Mouse (Mus musculus): ENCODE results near the gene Vcan.

Gene Vcan

DNA sequence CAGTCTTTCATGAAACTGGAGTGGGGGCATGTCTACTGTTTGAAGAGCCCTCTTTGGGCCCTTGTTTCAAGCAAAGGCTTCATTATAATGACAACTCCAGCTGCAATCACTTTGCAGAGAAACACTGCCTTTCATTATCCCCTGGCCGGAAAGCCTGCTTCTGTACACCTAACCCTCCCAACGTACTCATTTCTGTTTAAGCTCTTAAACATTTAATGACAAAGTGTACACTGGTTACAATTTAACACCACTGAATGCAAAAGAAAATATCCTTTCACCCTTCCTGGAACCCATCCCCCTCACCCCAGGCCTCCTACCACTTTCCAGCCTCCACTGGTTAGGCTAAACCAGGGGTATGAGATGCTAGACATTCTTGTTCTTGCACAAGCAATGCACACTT, 15.8 kb downstream of the Vcan start:
- in situ Hi-C loops (cut with MboI, MseI) = no loop called here

DNA sequence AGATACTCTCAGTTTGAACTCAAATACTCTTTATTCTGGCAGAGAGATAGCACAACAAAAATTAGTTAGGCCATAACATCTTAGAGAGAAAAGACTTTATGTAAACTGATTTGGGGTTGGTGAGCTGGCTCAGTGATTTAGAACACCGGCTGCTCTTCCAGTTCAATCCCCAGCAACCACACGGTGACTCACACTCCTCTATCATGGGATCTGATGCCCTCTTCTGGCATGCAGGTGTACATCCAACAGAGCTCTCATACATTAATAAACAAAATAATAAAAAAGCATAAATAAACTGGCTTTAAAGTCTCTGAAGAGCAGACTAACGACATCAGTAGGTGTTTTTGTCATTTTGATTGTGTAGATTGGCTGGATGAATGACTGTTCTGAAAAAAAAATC, 21.8 kb downstream of the Vcan start:
- in situ Hi-C loops (cut with MboI, MseI) = no loop called here

DNA sequence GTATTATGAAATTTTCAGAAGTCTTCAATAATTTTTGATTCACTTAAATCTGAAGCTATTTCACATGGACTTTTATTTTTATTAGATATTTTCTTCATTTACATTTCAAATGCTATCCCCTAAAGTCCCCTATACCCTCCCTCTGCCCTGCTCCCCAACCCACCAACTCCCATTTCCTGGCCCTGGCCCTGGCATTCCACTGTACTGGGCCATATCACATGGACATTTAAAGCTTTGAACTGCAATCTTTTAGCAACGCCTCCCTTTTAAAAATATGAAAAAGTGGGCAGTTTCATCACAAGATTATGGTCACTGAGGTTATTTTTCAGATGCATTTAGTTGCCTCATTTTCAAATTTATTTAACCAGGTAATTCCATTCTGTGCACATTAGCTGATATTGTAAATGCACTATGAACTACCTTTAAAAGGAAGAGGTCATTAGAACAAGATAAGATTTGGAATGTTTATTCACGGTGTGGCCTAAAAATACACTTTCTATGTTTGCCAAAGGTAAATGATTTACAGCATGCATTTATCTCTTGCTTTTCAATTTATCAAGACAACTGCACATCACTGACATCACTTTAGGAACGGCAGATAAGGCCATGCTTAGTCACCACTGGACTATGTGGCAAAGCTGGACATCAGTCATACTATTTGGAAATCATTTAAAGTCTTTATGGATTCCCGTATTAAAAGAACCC, 32.7 kb downstream of the Vcan start:
- in situ Hi-C loops (cut with MboI, MseI) = no loop called here

DNA sequence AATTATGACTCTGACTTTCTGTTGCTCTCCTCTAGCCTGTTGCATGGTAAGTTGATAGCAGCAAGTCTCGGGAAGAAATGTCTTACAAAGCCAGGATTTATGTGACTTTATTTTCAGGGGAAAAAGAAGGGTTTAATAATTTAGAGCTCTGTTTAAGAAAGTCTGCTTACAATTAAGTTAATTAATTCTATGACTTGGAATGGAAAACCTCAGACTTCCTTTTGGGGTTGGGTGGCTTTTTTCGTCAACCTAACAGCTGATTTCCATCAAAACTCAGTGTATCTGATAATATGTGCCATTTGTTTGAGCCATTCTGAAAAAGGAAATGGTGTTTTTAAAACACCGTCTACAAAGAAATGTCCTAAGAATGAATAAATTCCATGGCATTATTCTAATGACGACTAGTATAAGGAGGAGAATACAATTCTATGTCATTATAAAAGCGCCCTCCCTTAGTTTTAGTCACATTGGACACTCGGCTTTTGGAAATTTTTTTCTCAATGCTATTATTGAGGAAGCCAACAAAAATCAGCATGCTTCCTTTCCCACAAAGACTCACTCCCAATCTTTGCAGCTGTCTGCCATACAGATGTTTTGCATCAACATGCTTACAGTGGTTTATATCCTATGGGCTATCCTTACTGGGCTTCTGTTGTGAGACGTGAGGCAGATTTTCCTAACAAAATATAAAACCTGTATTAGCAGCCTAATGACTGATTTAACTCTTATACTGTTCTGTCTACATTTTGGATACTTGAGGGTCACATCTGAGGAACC, 34.0 kb downstream of the Vcan start:
- in situ Hi-C loops (cut with MboI, MseI) = no loop called here

DNA sequence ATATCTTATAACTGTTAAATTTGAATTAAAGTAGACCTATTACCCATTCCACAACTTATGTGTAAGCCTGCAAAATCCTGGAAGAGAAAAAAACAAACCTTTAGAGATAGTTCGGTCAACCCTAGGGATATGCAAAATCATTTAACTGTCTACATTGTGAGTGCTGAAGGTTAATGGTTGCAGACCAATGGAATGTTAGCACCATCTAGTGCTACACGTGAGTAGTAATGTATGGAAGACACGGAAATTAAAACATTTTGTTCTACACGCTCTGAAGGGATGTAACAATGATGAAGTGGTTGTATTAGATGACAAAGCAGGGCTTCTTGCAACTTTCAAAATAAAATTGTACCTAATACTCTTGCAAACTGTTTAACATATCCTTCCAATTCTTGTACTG, 39.9 kb downstream of the Vcan start:
- in situ Hi-C loops (cut with MboI, MseI) = no loop called here

DNA sequence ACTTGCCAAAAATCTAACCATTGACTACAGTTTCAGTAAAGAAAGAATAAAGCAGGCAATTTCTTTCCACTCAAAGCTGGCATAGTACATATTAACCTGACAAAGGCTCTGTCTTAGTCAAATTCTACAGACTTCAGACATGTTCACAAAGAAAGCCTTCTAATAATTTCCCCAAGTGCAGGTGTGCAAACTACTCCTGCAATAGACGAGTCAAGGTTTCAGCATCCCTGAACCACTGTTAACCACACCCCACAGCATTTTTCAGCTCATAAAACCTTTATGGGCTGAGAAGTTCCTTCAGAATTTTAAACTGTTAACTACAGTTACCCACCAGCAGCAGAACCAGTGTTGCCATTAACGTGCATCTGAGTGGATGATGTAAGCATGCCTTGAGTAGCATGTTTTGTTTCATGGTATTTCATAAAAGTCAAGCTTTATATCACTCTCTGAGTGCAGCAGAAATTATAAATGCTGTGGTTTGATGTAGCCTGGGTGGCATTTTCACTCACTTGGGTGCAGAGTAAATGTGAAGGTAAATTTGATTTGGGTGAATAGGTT, 42.2 kb downstream of the Vcan start:
- in situ Hi-C loops (cut with MboI, MseI) = no loop called here

DNA sequence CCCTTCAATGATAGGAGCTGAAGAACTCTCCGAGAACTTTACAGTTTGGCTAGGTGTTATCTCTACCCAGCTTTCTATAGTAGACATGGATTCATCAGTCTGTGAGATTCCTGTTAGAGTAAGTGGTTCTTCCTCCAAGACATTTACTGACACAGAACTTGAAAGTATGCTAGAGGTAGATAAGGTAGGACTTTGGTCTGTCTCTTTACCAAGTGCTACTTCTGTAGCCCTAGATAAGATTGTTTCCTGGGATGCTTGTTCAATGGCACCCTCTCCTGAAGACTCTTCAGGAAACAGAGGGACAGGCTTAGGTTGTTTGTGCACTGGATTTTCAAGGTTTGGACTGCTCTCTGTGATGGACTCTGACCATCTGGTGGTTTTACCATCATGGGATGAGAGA, 49.7 kb downstream of the Vcan start:
- in situ Hi-C loops (cut with MboI, MseI) = no loop called here

DNA sequence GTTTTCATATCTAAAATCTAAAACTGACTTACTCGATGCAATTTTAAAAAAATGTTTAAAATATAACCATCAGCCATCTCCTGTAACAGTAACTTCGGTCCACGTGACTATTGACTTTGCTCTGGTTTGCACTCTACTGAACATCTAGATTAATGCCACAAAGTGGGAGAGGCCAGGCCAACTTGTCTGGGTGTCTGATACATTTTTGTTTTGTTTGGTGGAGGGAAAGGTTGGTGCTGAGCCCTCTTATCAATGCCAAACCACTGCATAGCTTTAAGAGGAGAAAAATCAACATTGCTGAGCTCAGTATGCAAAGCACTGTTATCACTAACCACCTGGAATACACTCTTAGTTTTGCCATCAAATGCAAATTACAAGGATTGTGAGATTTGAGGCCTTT, 58.8 kb downstream of the Vcan start:
- in situ Hi-C loops (cut with MboI, MseI) = no loop called here

DNA sequence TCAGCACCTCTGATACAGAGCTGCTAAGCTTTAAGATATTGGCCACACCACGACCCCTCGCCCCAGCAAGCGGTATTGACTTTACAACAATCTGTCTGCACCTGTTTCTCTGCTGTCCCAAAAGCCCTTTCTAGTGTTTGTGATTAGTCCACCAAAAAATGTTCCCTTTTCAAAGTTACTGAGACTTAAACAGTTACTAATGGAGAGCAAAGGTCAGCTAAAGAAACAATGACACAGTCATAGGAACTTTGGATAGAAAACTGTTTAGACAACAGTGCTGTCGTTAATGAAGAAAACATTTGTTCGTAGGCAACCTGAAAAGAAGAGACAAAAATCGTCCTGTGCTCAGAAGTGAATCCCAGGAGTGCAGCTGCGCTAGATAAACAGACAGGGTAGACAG, 60.1 kb downstream of the Vcan start:
- in situ Hi-C loops (cut with MboI, MseI) = no loop called here

DNA sequence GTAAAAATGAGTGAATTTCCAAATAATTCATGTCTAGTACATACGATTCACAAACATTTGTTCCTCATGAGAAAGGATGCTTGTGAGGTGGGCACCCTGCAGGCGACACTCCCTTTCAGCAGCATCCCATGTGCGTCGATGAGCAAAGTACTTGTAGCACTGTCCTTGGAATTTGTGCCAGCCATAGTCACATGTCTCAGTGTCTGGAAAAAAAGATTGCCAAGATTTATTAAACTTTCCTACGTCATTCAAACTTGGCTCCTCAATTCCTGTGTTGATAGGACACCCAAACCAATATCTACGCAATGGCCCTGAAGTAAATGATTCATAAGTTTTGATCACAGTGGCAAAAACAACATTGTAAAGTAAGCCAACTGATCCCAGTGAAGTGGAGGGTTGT, 62.6 kb downstream of the Vcan start:
- in situ Hi-C loops (cut with MboI, MseI) = no loop called here

DNA sequence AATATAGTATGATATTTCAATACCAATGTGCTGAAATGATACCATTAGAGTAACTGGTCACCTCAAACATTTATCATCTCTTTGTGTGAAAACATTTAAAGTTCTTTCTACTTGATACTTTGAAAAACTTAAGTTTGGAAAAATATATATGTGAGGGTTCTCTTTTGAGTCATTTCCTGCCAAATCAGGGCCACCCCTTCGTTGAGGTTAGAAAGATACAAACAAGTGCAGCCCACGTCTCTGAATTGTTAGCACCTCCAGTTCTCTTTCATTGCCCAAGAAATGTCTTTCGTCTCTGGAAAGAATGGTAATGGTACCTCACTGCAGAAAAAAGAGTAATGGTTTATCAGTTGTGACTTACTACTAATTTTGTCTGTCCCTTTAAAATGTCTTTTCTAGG, 71.8 kb downstream of the Vcan start:
- in situ Hi-C loops (cut with MboI, MseI) = no loop called here

DNA sequence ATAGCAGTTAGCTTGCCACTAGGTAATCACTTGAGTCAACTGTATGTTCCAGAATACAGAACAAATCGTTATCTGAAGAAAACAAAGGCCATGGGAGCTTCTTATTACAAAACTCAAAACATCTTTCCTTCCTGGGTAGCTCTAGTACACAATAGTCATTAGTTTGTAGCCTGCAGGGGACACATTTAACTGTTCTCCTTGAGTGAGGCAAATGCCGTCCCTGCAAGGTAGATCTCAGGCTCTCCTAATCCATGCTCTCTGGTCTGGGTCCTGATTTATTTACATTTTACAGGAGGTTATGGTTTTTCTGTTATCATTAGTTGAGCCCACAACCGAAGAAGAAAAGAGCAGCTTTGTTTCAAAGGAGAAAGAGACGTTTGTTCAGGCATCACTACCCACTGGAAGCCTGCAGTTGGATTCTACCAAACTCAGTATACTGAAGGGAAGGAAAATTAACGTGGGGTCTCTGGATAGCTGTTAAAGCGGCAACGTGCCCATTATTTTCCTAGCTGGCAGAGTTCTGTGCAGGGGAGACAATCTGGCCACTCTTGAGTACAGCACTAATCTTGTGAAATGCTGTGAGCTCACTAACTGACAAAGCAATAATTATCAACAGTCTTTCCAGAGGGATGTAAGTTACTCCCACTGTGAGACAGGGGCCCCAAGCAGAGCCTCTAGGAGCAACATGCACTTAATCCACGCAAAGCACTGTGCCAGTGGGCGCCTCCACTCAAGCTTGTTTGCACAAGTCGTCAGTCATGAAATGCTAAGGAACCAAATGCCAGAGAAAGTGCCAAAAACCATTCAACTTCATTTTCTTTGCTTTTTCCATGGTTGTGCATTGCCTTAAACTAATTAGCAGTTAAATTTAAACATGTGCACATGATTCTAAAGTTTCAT, 73.1 kb downstream of the Vcan start:
- in situ Hi-C loops (cut with MboI, MseI) = loop anchor here (5.0 kb wide), 1 partner anchor 1168 kb away; no protein-coding TSS in a partner anchor

DNA sequence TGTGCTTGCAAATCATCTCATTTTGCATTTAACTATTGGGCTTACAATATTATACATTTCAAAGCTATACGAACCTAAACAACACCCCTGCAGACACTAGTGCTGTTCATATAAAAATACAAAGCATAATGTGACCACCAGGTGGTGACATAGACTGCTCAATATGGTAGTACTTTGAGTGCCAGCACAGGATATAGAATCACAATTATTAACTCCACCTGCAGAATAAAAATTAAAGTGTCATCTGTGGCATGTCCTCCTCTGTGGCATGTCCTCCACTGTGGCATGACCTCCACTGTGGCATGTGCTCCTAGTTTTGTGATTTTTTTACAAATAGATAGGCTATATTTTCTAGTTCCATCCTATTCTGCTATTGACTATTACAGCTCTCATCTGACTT, 74.2 kb downstream of the Vcan start:
- in situ Hi-C loops (cut with MboI, MseI) = loop anchor here (5.0 kb wide), 1 partner anchor 1169 kb away; no protein-coding TSS in a partner anchor

DNA sequence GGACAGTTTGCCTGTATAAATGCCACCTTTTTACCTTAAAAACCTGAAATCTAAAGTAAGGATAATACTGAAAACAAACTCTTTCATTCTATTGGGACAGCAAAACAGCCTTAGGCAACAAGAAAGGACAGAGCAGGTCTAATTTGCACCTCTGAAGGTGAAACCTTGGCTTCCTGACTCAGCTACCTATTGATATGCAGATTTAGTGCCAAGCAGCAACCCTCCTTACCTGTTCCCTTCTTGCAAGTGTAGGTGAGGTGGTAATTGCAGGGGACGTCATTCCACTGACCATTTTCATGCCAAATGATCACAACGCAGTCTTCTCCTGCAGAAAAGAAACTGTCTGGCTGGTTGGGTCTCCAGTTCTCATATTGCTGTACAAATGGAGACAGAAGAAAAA, 80.6 kb downstream of the Vcan start:
- in situ Hi-C loops (cut with MboI, MseI) = no loop called here

DNA sequence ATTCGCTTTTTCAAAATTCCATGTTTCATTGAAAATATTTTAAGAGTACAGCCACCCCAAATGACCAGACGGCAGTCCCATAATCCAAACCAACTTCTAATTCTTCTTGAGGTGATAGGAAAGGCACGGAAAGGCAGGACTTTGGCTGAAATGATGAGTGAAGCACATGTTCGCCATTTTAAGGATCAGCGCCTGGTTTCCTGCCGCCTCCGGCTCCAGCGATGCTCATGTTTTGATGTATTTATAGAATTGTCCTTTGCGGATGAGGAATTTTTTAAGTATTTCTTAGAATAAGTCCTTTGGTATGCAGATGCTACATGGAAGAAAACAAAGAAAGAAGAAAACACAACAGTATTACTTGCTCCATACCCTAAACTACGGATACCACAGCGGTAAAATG, 85.3 kb downstream of the Vcan start:
- in situ Hi-C loops (cut with MboI, MseI) = no loop called here

DNA sequence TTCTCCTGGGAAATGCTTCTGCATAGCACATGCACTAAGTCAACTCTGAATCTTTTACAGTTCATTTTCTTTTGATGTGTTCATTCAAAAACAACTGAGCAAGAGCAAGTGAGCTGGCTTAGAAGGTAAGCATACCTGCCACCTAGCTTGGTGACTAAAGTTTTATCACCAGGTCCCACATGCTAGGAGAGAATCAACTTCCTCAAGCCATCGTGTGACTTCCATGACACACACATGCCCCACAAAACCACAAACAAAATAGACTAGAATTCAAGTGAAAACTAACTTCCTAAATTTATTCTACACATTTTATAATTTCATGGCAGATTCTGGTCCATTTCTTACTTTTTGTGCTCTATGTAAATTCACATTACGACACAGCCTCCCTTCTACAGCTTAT, 89.0 kb downstream of the Vcan start:
- in situ Hi-C loops (cut with MboI, MseI) = no loop called here

DNA sequence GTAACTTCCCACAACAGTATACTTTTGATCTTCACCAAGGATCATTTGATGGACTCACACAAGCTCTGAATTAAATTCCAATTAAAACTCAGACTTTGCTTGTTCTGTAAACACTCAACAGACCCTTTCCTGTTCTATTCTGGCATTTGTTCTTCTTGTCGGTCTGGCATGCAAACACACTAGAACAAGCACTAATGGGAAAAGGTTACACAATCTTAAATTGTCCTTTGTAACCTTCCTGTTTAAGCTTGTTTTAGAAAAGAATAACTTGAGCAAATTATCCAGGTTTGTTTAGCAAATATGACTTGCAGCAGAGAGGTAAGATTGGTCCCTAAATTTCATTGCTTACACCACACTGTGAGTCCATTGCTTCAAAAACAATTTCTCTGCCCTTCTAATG, 89.5 kb downstream of the Vcan start:
- in situ Hi-C loops (cut with MboI, MseI) = no loop called here

DNA sequence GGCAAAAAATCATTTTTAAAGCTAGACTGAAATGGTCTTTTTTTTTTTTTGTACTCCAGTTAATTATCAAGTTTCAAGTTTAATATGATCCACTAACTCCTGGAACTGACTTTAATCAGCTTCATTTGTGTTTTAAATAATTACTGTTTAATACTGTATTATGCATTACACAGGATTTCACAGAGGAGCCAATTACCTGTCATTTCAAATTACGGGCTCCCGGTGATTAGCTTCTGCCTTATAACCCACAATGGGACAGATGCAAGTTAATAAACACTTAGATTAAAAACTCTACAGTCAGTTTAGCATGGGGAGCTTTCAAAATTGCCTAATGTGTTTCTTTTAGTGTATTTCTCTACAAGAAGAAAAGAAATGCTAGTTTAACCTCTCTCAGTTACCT, 96.7 kb downstream of the Vcan start:
- in situ Hi-C loops (cut with MboI, MseI) = no loop called here

DNA sequence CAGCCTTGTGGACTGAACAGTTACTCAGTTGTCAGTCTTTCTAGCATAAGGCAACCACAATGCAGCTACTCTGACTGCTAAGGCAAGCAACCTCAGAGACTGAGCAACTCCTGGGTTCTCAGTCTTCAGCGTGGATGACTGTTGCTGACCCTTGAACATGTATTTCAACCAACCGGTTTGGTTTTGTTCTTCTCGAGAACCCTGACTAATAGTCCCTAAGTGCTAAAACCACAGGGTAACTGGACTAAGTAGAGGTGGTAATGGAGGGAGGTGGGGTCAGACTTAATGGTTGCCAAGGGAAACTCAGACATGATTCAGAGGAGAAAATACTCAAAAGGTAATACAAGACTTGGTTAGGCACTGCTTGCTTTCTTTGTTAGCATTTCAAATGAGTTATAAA, 105.3 kb downstream of the Vcan start:
- in situ Hi-C loops (cut with MboI, MseI) = no loop called here

DNA sequence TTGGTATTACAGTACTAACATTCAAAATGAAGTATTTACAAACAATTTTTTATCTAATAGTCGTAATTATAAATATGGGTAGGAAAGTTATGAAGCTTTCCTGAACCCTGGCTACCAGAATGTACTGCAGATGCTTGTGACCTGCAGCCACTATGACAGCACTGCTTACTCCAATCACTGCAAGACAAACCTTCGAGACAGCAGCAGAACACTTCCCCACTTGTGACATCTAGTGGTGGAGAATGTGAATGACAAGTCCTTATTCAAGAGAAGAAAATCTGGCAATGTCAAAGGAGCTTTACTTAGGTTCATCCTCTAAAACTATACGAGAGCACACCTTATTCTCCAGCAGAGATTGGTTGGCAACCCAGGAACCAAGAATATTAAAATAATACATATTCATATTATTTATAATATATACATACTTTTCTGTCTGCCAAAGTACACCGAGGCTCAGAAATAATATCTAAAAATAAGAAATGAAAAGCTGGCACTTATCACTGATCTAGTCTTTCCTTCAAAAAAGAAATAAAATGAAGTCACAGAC, 108.1 kb downstream of the Vcan start:
- in situ Hi-C loops (cut with MboI, MseI) = no loop called here

DNA sequence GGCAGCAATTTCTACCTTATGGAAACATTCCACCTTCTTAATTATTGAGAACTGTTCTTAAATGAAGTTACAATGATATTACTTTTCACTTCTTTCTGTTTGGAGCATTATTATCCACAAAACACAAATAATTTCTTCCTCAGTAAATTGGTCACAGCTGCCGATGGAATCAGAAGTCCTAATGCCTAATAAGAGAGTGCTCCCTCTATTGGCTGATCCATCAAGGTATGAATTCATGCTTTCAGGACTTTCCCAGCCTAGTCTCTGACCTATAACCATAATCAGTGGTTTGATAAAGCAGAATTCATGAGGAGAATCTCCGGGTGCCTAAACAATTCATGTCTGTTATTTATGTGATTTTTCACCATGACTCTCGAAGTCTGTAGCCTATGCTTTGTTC, 123.2 kb downstream of the Vcan start:
- in situ Hi-C loops (cut with MboI, MseI) = no loop called here

DNA sequence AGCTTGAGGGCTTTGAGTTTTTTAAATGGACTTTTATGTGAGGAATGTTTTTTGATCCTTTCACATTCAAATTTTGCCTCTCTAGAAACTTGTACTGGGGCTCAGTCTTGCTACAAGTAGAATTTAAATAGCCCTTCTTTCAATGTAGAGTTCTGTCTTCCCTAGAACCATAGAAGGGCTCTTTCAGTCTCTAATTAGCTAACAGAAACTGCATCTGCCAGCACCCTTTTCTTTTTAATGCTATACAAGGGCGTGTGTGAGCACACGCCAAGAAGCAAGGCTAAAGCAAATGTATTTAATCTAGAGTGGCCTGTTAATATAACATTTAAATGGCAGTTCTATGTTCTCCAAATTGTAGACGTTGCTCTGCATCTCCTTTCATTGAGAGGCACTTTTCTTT, 134.9 kb downstream of the Vcan start:
- in situ Hi-C loops (cut with MboI, MseI) = no loop called here

Measured in T-helper 2 cell (primary cell).